Mouse (Mus musculus) liver, adult (tissue): ENCODE measurements at regions not wholly inside any gene's neighbourhood (a gene's known extent, or its start where the extent isn't known, plus 50 kb on each side); places are given as distances from the start of the nearest gene placed in this dataset.
A peak's percentile ranks its signal among the peaks of the same experiment; 100 is the strongest.

Experiments
- GATA4 ChIP-seq: IDR thresholded peaks from 2 replicates; pipeline ENCODE4 v1.6.1; 2014; ENCODE audit warnings: mild to moderate bottlenecking, low read length; ENCODE audit not compliant: insufficient replicate concordance

DNA sequence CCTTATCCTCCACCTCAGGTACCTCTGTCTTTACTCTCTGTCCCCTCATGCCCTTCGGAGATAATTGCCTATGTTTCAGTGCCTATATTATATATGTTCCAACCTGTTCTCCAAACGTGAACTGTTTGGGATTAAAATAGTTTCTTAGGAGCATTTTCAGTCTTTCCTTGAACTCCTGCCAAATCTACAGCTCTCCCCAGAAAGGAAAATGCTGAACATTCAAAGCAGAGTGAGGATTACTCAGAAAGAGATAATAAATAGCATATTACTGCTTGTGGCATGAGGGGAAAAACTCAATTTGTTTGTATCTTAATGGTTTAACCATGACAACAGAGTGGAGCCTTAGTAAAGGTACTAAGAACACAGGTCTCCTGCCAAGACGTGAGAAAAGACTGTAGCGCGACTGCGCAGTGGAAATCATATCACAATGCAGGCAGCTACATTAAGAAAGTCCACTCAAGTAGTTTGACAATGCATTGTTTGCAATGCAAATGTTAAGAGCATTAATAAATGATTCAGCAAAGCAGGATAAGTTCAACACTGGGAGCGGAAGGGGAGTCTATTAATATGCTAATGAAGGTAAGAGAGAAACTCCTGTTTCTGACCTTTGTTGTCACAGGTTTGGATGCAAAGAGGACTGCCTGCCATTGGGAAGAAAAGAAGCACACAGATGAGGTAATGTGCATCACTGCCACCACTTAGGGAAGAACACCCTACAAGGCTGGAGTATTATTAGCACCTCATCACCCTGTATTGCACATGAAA lies 406.8 kb upstream of the Adamts9 start:
- TF ChIP-seq GATA4 = no peak

DNA sequence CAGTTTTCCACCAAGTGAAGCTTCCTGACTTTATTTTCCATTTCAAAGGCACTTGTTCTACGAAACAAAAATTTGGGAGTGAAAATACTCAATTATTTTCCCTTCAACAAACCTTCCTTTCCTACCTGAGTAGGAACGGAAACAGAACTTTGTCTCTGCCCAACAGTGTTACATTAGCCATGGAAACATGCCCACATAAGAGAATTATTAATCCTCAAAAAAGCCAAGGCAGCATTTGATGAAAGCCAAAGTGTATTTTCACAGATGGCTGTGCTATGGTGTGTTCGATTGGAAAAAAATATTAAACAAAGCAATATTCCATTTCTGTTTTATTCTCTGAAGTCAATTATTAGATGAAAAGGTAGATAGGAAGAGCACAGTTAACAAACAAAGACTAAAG lies 404.8 kb upstream of the Adamts9 start:
- TF ChIP-seq GATA4 = no peak

DNA sequence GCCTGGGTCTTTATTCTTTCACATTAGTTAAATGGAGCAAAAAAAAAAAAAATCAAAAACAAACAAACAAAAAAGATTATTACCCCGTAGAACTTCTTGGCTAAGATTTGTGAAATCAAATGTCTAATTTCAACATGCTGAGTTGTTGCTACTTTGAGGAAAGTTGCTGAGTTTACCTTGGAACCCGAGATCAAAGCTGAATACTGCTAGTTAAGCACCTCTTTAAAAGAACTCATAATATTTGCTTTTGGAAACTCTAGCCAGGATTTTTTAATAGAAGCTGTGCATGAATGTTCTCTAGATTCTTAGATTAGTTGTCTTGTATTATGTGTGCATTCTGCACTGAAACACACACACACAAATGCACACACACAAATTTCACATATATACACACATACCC lies 385.4 kb upstream of the Adamts9 start:
- TF ChIP-seq GATA4 = no peak

DNA sequence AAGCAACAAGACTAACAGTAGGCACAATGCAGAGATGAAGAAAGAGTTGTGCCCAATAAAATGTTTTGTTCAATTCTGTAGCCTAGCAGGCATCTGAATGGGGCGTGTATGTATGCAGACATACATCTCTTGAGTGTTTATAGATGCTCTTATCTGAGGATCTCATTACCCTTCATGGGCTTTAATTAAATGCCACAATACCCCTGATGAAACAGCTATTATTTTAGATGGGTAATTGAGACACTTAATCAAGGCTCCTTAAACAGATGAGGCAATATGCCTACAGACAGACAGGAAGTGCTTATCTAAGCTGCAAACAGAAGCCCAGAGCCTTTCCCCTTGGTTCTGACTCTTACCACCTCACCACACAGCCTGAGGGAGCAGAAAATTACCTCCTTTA lies 384.6 kb upstream of the Adamts9 start:
- TF ChIP-seq GATA4 = no peak

DNA sequence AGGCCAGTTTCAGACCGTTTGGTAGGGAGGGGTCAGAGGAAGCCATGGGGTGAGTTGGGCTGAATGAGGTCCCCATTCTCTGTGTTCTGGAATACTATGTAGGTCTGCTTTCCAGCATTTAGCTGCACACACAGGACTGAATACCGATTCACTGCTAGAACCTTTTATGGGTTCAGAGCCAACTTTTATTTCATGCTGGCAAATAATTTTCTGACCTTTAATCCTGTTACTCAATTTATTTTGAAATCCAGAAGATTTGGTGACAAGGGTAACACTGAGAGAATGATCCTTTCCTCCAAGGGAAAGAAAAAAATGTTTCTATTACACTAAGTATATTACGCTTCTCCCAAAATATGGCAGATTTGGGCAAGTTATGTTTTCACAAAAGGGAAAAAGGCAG lies 380.6 kb upstream of the Adamts9 start:
- no peak for TF ChIP-seq GATA4

DNA sequence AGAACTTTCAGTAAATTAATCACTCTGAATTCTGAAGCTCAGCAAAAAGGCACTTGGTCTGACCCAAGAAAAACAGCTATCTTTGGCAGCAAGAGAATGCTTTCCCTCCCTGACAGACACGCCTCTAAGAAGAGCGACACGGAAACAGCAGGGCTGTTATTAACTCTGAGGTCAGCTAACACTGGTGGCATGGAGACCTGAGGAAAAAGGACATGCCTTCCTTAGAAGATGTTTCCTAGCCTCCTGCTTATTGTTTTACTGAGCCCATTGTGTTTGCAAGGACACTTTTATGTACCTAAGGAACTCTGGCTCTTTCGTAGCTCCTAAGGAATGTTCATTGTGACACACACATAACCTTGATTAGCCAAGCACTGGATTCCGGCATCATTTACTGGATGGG lies 371.3 kb upstream of the Adamts9 start:
- no peak for TF ChIP-seq GATA4

DNA sequence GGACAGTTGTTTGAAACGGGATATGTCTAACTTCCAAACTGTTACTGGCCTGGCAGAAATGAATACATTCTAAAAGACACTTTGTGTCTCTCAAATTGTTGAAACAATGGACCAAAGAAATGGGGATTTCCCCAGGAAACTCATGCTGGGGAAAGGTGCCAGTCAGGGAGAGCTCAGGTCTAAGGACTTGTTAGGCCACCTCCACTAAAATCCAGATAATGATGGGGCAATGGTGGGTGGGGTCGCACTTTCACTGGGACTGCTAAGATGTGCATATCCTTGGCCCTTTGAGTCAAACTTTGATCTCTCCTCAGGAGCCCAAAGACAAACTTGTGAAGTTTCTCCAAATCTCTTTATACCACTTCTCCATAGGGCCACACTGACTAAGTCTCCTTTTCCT lies 361.9 kb upstream of the Adamts9 start:
- no peak for TF ChIP-seq GATA4

DNA sequence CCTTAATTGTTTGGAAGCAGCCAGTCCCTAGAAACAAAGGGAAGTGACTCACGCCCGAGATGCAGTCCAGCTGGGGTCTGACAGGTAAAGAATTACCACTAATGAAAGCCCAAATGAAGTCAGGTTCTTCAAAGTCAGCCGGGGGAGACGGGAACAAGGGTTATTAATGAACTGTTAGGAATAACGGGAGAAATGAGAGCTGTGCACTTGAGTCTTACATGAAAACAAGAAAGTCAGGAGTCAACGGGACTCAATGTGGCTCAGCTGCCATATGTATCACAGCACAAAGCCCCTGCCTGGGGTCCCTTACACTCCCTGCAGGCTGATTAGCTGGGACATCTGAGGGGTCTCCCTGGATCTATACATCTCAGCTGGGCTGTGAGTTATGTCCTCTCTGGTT lies 354.7 kb upstream of the Adamts9 start:
- no peak for TF ChIP-seq GATA4

DNA sequence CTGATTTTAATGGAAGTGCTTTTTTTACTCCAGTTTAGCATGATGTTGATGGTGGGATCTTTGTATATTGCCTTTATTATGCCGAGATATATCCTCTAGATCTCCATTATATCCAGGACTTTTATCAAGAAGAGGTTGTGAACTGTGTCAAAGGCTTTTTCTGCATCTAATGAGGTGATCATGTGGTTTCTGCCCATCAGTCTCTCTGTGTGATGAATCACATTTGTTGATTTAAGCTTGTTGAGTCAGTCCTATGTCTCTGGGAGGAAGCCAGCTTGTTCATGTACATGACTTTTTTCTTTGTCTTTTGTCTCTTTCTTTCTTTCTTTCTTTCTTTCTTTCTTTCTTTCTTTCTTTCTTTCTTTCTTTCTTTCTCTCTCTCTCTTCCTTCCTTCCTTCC lies 348.4 kb upstream of the Adamts9 start:
- TF ChIP-seq GATA4 = no peak

DNA sequence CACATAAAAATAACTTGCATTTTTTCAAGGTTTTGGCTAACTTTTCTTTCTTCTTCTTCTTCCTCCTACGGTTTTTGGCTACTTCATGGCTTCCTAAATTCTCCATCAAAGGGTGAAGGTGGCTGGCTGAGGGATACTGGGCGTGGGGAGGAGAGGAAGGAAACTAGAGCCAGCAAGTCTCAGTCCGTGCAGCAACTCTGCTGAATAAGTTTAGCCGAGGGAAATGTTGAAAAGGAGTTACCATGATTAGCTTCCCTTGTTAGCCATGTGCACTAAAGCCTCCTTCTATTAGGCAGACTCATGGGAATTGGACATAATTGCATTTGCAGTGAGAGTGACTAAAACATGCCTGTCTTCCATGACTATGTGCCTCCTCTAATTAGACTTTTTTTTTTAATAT lies 345.1 kb upstream of the Adamts9 start:
- TF ChIP-seq GATA4 = no peak

DNA sequence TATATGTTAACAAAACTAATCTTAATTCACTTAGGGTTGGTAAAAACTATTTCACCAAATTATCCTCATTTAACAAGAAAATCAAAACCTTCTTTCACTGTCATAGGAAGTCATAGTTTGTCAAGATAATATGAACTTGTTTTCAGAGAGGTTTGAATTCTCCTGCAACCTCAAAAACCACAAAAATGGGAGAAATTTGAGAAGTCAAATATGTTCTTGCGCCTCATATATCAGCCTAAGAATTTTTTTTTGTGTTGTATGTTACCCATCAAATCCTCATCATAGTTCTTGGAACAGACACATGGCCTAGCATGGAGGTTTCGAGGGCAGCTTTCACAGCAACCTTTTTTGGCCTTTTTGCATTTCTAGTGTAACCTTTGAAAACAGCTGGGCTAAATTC lies 342.5 kb upstream of the Adamts9 start:
- no peak for TF ChIP-seq GATA4

DNA sequence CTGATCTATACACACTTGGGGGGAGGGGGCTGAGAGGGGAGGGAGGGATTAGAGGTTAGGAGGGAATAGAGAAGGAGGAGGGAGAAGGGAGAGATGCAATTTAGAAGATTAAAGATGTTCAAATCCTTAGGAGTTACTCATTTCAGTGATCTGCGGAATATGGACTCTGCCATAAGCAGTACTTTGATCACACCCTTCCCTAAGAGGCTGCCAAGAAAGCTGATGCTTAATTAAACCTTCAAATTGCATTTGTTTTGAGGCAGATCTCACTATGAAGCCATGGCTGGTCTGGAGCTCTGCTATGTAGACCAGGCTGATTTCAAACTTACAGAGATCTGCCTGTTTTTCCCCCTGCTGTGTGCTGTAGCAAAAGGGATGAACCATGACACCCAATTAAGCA lies 338.2 kb upstream of the Adamts9 start:
- TF ChIP-seq GATA4 = no peak

DNA sequence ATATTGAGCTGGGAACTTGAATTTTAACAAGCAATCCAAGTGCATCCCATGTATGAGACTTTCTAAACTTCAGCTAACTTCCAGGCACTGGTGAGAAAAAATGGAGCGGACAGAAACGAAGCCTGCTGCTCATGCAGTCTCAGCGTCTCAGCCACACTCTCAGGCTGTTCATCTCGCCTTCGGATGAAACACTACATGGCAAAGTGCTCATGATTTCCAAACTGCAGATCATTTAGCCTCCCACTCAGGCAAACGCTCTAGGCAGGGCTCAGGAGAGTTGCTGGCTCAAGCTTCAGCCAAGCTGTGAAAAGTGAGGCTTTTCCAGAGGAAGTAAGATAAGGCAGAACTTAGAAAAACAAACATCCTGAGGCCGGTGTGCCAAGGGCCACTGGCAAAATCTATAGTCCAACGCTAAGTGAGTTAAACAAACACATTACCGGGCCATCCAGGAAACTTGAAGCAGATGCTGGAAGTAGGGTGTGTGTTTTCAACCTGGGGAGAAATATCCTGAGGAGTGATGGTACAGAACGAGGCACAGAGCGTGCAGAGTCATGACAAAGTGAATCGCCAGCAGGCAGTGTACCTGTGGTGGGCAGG lies 330.7 kb upstream of the Adamts9 start:
- TF ChIP-seq GATA4 = peak; percentile 21; the same call in 1 of the 2 replicates

DNA sequence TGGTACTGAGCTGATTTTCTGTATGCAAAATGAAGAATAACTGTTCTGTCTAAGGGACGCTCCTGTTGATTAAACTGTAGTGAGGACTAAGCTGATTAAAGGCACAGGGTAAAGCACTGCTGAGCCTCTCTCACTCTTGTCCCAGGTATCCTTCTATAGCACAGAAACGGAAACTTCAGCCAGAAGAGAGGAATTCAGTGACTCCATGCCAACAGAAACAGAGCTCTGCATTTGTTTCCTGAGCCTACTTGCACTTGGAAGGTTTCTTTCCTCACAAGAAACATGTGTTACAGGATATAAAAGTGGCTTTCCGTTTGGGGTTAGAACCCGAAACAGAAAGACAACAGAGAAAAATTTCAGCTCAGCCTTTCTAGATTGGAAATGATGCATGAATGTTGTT lies 328.9 kb upstream of the Adamts9 start:
- no peak for TF ChIP-seq GATA4

DNA sequence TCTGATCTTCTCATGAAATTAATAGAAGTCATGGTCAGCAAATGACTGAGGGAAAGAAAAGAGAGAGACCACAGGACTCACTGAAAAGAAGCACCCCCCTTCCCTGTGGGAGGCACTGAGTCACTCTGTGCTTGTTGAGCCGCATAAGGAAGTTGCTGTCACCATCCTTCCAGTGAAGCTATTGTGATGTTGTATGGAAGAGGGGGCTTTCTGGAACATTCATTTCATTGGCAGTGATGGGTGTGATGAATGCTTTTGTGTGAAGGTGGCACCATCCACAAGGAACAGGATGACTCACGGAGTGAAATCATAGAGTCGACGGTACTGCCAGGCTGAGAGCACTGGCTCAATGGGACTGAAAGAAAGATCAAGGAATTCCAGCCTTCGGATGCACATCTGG lies 323.5 kb upstream of the Adamts9 start:
- TF ChIP-seq GATA4 = no peak

DNA sequence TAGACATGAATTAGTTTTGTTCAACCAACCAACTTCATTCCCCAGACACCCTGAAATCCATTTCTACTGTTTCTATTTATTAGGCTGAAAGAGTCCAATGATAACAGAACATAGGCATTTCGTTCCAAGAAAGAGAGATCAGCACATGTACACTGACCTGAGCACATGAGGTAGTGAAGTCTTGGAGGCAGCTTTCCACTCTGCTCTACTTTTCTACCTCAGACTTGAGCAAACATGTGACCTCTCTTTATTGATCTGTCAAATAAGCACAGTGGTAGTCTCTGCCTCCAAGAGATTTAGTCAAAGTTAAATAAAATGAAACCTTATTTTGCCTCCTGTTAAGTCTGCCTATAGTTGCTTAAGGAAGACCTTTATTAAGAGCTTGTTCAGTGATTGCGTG lies 321.9 kb upstream of the Adamts9 start:
- no peak for TF ChIP-seq GATA4

DNA sequence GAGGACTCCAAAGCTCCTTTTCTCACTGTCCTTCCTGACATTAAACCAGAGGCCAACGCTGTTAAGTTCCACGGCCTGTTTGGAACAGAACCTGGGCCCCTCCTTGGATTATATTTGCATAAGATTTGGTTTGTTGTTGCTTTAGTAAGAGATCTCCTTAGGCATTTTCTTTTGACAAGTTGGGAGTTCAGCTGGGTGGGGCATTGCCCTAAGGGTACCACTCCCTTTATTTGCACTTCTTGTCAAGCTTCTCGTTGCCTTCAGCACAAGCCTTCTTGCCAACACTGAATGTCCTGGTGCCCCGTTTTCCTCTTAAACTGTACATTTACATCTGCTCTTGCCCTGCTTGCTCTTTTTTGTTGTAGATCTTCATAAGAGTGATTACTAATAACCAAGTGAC lies 317.5 kb upstream of the Adamts9 start:
- no peak for TF ChIP-seq GATA4

DNA sequence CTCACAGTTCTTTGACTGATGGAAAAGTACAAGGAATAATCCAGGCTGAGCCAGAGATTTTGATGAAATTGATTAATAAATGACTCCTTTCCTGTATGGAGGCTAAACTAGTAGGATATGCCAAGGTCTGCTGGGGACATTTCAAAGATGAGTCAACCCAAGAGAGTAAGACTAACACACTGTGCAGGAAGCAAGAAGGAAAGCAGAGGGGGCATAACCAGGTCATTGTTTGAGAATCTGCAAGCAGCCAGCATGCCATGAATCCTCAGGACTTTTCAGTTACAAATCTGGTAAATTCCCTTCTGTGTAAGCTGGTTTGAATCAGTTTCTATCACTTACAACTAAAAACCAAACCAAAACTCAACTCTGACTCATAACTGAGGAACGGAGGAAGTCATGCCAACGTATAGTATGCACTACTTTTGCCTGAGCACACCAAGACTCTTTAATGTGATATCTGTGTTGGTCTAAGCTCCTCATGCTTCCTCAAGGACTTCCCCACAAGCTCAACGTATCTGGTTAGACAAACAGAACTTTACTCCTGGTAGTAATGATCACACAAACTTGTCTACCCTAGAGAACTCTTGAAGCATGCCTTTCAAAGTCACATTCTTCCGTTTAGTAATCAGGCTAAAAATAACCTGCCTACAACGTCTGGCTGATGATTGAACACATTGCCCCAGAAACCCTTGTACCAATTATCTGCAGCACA lies 314.0 kb upstream of the Adamts9 start:
- TF ChIP-seq GATA4 = no peak
